ENCODE assay signal across 12 mouse cellular contexts in the genomic region with DNA sequence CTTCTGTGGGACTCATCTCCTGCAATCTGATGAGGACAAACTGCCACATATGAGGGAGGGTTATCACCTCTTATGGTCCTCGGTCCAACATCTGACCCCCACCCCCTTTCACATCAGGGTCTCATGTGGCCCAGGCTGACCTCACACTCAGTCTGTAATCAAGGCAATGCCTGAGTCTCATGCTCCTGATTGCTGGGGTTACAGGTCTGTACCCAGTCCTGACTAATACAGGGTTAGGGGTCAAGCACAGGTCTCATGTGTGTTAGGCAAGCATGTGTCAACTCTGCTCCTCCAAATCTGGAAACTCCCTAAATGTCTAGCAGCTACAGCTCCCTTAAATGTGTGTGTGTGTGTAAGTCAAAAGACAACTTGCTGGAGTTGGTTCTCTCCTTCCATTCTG.
DNase-seq lines count a peak whose midpoint lies in the region; ATAC-seq and TF ChIP-seq lines count a peak whose summit lies in the region.
"Had no signal": no experiment of that assay in that cellular context is flagged by ENCODE, and none has a peak within 500 bp of the region (broad histone marks: within the 10 kb centered on the region; RNA-seq: fewer than 3 reads in every experiment).

No protein-coding gene starts in this region.

- H3K4me3 ChIP-seq in heart, embryonic 15.5 days, result no peak overlapping the region
- no peak overlapping the region for H3K4me3 ChIP-seq in heart, adult 2 months
- H3K4me3 ChIP-seq in lung, embryonic 14.5 days (ENCODE audit: low read depth, low read length), result no peak overlapping the region
- no peak overlapping the region for H3K4me3 ChIP-seq in embryonic facial prominence, embryonic 13.5 days
- no peak overlapping the region for H3K4me3 ChIP-seq in stomach, embryonic 15.5 days (replicated peaks)
- H3K4me3 ChIP-seq: neural tube, embryonic 15.5 days had no signal

- TF ChIP-seq POLR2A in heart, adult 2 months (IDR thresholded peaks at IDR 0.05; ENCODE audit: insufficient read depth, low read depth, low read length), result no peak

- no peaks in the 10 kb centered on the region for H3K9me3 ChIP-seq in heart, embryonic 15.5 days (replicated peaks)
- H3K9me3 ChIP-seq in lung, embryonic 14.5 days (ENCODE audit: low read depth, low read length), result no peaks in the 10 kb centered on the region
- H3K9me3 ChIP-seq in embryonic facial prominence, embryonic 13.5 days, result no peaks in the 10 kb centered on the region
- no peaks in the 10 kb centered on the region for H3K9me3 ChIP-seq in stomach, embryonic 15.5 days
- H3K9me3 ChIP-seq: neural tube, embryonic 15.5 days had no signal

- TF ChIP-seq CTCF in heart, adult 2 months (IDR thresholded peaks at IDR 0.05), result no peak
- TF ChIP-seq CTCF in lung, embryonic 14.5 days (IDR thresholded peaks at IDR 0.05; ENCODE audit: low read depth), result no peak

- H3K9ac ChIP-seq in heart, embryonic 15.5 days, result no peak overlapping the region
- no peak overlapping the region for H3K9ac ChIP-seq in heart, adult 2 months (ENCODE audit: low read depth, low read length)
- H3K9ac ChIP-seq in lung, embryonic 14.5 days, result no peak overlapping the region
- no peak overlapping the region for H3K9ac ChIP-seq in embryonic facial prominence, embryonic 13.5 days
- no peak overlapping the region for H3K9ac ChIP-seq in stomach, embryonic 15.5 days
- H3K9ac ChIP-seq: neural tube, embryonic 15.5 days had no signal

- DNase-seq in heart, adult 2 months, result no peak
- no peak for DNase-seq in lung, embryonic 14.5 days
- DNase-seq in lung, postnatal 14 days, result no peak
- DNase-seq: cerebellum, adult 2 months; layer of hippocampus, postnatal 36 days; thymus, postnatal 36 days had no signal

- peaks cover 26% of the 10 kb centered on the region for H3K4me1 ChIP-seq in heart, embryonic 15.5 days (replicated peaks)
- H3K4me1 ChIP-seq in heart, adult 2 months (ENCODE audit: control insufficient read depth, insufficient read depth, low read length), result peaks cover 15% of the 10 kb centered on the region
- 0 out of 2 replicates have a peak, but pooled peaks cover 8% of the 10 kb centered on the region for H3K4me1 ChIP-seq in lung, embryonic 14.5 days (ENCODE audit: insufficient read depth)
- H3K4me1 ChIP-seq in embryonic facial prominence, embryonic 13.5 days, result peaks cover 26% of the 10 kb centered on the region
- peaks cover 21% of the 10 kb centered on the region for H3K4me1 ChIP-seq in stomach, embryonic 15.5 days

- ATAC-seq in heart, embryonic 15.5 days (replicated peaks; ENCODE audit: insufficient number of reproducible peaks, insufficient read depth, low FRiP score, low read depth), result no peak
- ATAC-seq in lung, embryonic 14.5 days (ENCODE audit: insufficient read depth), result peak; percentile 26; the same call in 1 of the 2 replicates
- no peak for ATAC-seq in embryonic facial prominence, embryonic 13.5 days (ENCODE audit: insufficient number of reproducible peaks, insufficient read depth, low FRiP score, low TSS enrichment, low read depth)
- 0 out of 2 replicates have a peak, but pooled peaks have one; percentile 40 for ATAC-seq in stomach, embryonic 15.5 days (ENCODE audit: insufficient read depth, low FRiP score, low read depth)
- no peak for ATAC-seq in megakaryocyte, adult 5-6 weeks (ENCODE audit: poor library complexity, severe bottlenecking)

- intact Hi-C loops in heart, adult 2 months (cut with DNase I), result no loop called here

- H3K4me2 ChIP-seq in heart, embryonic 15.5 days, result no peak overlapping the region
- H3K4me2 ChIP-seq in lung, embryonic 14.5 days, result no peak overlapping the region
- no peak overlapping the region for H3K4me2 ChIP-seq in embryonic facial prominence, embryonic 13.5 days
- no peak overlapping the region for H3K4me2 ChIP-seq in stomach, embryonic 15.5 days
- H3K4me2 ChIP-seq: midbrain, embryonic 11.5 days; neural tube, embryonic 15.5 days had no signal

- no peaks in the 10 kb centered on the region for H3K27me3 ChIP-seq in heart, embryonic 15.5 days
- no peaks in the 10 kb centered on the region for H3K27me3 ChIP-seq in heart, adult 2 months (ENCODE audit: control insufficient read depth, insufficient read depth, low read length)
- H3K27me3 ChIP-seq in lung, embryonic 14.5 days (ENCODE audit: insufficient read depth, low read length), result no peaks in the 10 kb centered on the region
- no peaks in the 10 kb centered on the region for H3K27me3 ChIP-seq in embryonic facial prominence, embryonic 13.5 days
- H3K27me3 ChIP-seq in stomach, embryonic 15.5 days (replicated peaks), result no peaks in the 10 kb centered on the region
- H3K27me3 ChIP-seq: neural tube, embryonic 15.5 days had no signal

- 0 out of 2 replicates have a peak overlapping the region, but pooled peaks have one; percentile 26 for H3K27ac ChIP-seq in heart, embryonic 15.5 days
- no peak overlapping the region; the same call in 1 of the 2 replicates for H3K27ac ChIP-seq in heart, adult 2 months
- H3K27ac ChIP-seq in lung, embryonic 14.5 days (ENCODE audit: low read depth), result peak overlapping the region; percentile 42; the same call in 1 of the 2 replicates
- H3K27ac ChIP-seq in embryonic facial prominence, embryonic 13.5 days, result peak overlapping the region; percentile 84
- H3K27ac ChIP-seq in stomach, embryonic 15.5 days, result peak overlapping the region; percentile 65
- H3K27ac ChIP-seq: neural tube, embryonic 15.5 days had no signal

- WGBS in heart, embryonic 15.5 days, result 73% methylated on average over 1 of the region's 1 CpGs
- WGBS in heart, adult 2 months, result 93% methylated on average over 1 of the region's 1 CpGs
- 82% methylated on average over 1 of the region's 1 CpGs for WGBS in lung, embryonic 14.5 days
- WGBS in embryonic facial prominence, embryonic 13.5 days, result 71% methylated on average over 1 of the region's 1 CpGs
- WGBS in stomach, embryonic 15.5 days, result 88% methylated on average over 1 of the region's 1 CpGs

- TF ChIP-seq EP300 in heart, adult 2 months (IDR thresholded peaks at IDR 0.05; ENCODE audit: insufficient read depth, low read depth, low read length), result no peak

- H3K36me3 ChIP-seq in heart, embryonic 15.5 days, result no peaks in the 10 kb centered on the region
- peaks cover 4% of the 10 kb centered on the region for H3K36me3 ChIP-seq in heart, adult 2 months (ENCODE audit: control insufficient read depth, insufficient read depth, low read length)
- H3K36me3 ChIP-seq in lung, embryonic 14.5 days (ENCODE audit: insufficient read depth), result no peaks in the 10 kb centered on the region
- no peaks in the 10 kb centered on the region; the same call in 1 of the 2 replicates for H3K36me3 ChIP-seq in embryonic facial prominence, embryonic 13.5 days
- H3K36me3 ChIP-seq in stomach, embryonic 15.5 days, result no peaks in the 10 kb centered on the region
- H3K36me3 ChIP-seq: neural tube, embryonic 15.5 days had no signal

- H3K79me2 ChIP-seq in heart, adult 2 months (replicated peaks; ENCODE audit: control insufficient read depth, insufficient read depth, low read length), result peaks cover 2% of the 10 kb centered on the region; the same call in 1 of the 2 replicates

Comparison
In these comparisons a context has a peak if more than half of its experiments do, and no peak if none do; other contexts are left out.
1. ATAC-seq: peak in lung, embryonic 14.5 days (single experiment) and stomach, embryonic 15.5 days (single experiment); none in heart, embryonic 15.5 days (single experiment), embryonic facial prominence, embryonic 13.5 days (single experiment) and megakaryocyte, adult 5-6 weeks (single experiment).